Mouse (Mus musculus) liver, postnatal 0 days (tissue): ENCODE data around the gene Gtf2h5.

Experiments used
- CTCF ChIP-seq: sonication (generic); IDR thresholded peaks from 2 replicates; pipeline ENCODE4 v1.5.1; 2016; ENCODE audit warnings: antibody characterized with exemption, low read depth
- EP300 ChIP-seq: IDR thresholded peaks from 2 replicates; pipeline ENCODE4 v1.6.1; 2016; ENCODE audit warnings: antibody characterized with exemption, low read depth, mild to moderate bottlenecking

DNA sequence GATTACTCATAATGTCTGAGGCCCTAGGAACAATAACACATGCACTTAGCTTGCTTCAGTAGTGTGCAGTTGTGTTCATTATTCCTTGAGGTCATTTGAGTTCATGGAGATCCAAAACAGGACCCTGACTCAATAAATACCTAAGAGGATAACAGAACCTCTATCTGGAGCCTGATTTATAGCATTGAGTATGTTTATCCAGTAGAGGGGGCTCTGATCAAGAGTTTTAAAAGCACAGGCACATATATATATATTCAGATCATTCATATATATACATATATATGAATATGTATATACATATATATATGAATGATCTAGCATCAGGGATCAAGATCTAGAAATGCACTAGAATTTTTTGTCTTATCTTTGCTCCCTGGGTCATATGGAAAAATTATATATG, 16.0 kb downstream of the Gtf2h5 start:
- TF ChIP-seq CTCF (no peak), EP300 (no peak)
